Comparison of ENCODE assay signal across 14 mouse cellular contexts in genomic region chr11:29549425-29549778, GRCm38 (mm10). TPM values are rescaled to one million over a fixed set of nuclear protein-coding genes. Genes with fewer than 3 reads are reported as not detected.
DNase-seq lines count a peak whose midpoint lies in the region; ATAC-seq and TF ChIP-seq lines count a peak whose summit lies in the region.
"Had no signal": no experiment of that assay in that cellular context is flagged by ENCODE, and none has a peak within 500 bp of the region (broad histone marks: within the 10 kb centered on the region; RNA-seq: fewer than 3 reads in every experiment).

No protein-coding gene starts in this region.

- ATAC-seq in megakaryocyte progenitor cell, adult 5-6 weeks (replicated peaks; ENCODE audit: poor library complexity): peak; percentile 58
- no peak for ATAC-seq in inflammation-experienced regulatory T-cells, adult 6 months
- ATAC-seq: intestine, embryonic 15.5 days had no signal

- DNase-seq in layer of hippocampus, adult 2 months (ENCODE audit: low spot score in 2 of 2): no peak
- no peak for DNase-seq in layer of hippocampus, postnatal 36 days
- DNase-seq in B cell, adult 2 months: peak; percentile 53 to 65
- peak; percentile 20 for DNase-seq in MN1 (ENCODE audit: low spot score)
- DNase-seq in urinary bladder, postnatal 14 days (ENCODE audit: low spot score): no peak
- DNase-seq: gastrocnemius, adult 2 months; kidney, postnatal 25 days had no signal

- no peak overlapping the region for H3K27ac ChIP-seq in layer of hippocampus, adult 2 months
- H3K27ac ChIP-seq: embryonic facial prominence, embryonic 12.5 days; forebrain, embryonic 12.5 days; gastrocnemius, adult 2 months; intestine, embryonic 15.5 days; limb, embryonic 13.5 days; stomach, embryonic 15.5 days had no signal

- peak; percentile 40 for TF ChIP-seq CTCF in layer of hippocampus, adult 2 months (conservative IDR thresholded peaks at IDR 0.05)

- no peak overlapping the region for H3K4me3 ChIP-seq in layer of hippocampus, adult 2 months

RNA-seq across cellular contexts. Expression of gene Rps27a, which starts 1.5 kb away (rescaled TPM):
- total RNA-seq in layer of hippocampus, adult 2 months (2021): 100 to 1,000 TPM; 459 to 490 TPM
- total RNA-seq in layer of hippocampus, postnatal 36 days (2021): 100 to 1,000 TPM; 464 to 469 TPM
- total RNA-seq in megakaryocyte progenitor cell, adult 5-6 weeks (2015): 2,267 and 2,302 TPM in 2 replicates
- total RNA-seq in megakaryocyte progenitor cell, adult 5-6 weeks (2017): 1,089 and 1,288 TPM in 2 replicates
- 1,000 to 10,000 TPM in 2 of 3 experiments, 100 to 1,000 TPM in 1; 892 to 1,752 (median 1,284) TPM for polyA plus RNA-seq in inflammation-experienced regulatory T-cells, adult 6 months (2017; shearing (Covaris generic))

RNA-seq across cellular contexts. Expression of gene Clhc1, which starts 1.7 kb away (rescaled TPM):
- under 1 TPM in 1 of 2 experiments, not detected in 1; 0.38 TPM for total RNA-seq in layer of hippocampus, adult 2 months (2021)
- under 1 TPM; 0.22 to 0.43 TPM for total RNA-seq in layer of hippocampus, postnatal 36 days (2021)
- total RNA-seq in megakaryocyte progenitor cell, adult 5-6 weeks (2015): 0.10 and 0.73 TPM in 2 replicates
- 0.12 and 0.47 TPM in 2 replicates for total RNA-seq in megakaryocyte progenitor cell, adult 5-6 weeks (2017)
- 1 to 10 TPM in 2 of 3 experiments, under 1 TPM in 1; 0.69 to 1.8 (median 1.4) TPM for polyA plus RNA-seq in inflammation-experienced regulatory T-cells, adult 6 months (2017; shearing (Covaris generic))
- total RNA-seq: gastrocnemius, adult 2 months had no signal
- polyA plus RNA-seq: intestine, embryonic 15.5 days had no signal

RNA-seq across cellular contexts. Expression of gene Mtif2, which starts 23.2 kb away (rescaled TPM):
- 10 to 100 TPM; 37.1 to 38.9 TPM for total RNA-seq in layer of hippocampus, adult 2 months (2021)
- 10 to 100 TPM; 32.2 to 34.8 TPM for total RNA-seq in layer of hippocampus, postnatal 36 days (2021)
- total RNA-seq in megakaryocyte progenitor cell, adult 5-6 weeks (2015): 20.1 and 30.0 TPM in 2 replicates
- total RNA-seq in megakaryocyte progenitor cell, adult 5-6 weeks (2017): 64.9 and 80.4 TPM in 2 replicates
- 10 to 100 TPM; 54.9 to 68.0 (median 59.2) TPM for polyA plus RNA-seq in inflammation-experienced regulatory T-cells, adult 6 months (2017; shearing (Covaris generic))

RNA-seq across cellular contexts. Expression of gene Prorsd1, which starts 34.6 kb away (rescaled TPM):
- total RNA-seq in layer of hippocampus, adult 2 months (2021): 1 to 10 TPM; 4.1 to 6.8 TPM
- total RNA-seq in layer of hippocampus, postnatal 36 days (2021): 1 to 10 TPM; 3.7 to 5.1 TPM
- 45.7 and 50.9 TPM in 2 replicates for total RNA-seq in megakaryocyte progenitor cell, adult 5-6 weeks (2015)
- total RNA-seq in megakaryocyte progenitor cell, adult 5-6 weeks (2017): 49.4 and 61.1 TPM in 2 replicates
- polyA plus RNA-seq in inflammation-experienced regulatory T-cells, adult 6 months (2017; shearing (Covaris generic)): 10 to 100 TPM; 41.2 to 47.8 (median 47.3) TPM

Comparison
In these comparisons a context has a peak if more than half of its experiments do, and no peak if none do; other contexts are left out.
1. DNase-seq: peak in B cell, adult 2 months (2 of 2) and MN1 (single experiment); none in layer of hippocampus, adult 2 months (0 of 2), layer of hippocampus, postnatal 36 days (0 of 2) and urinary bladder, postnatal 14 days (single experiment).